Mouse (Mus musculus): ENCODE measurements around the gene Atp2a2. TPM values are rescaled to one million over a fixed set of nuclear protein-coding genes. Genes with fewer than 3 reads are reported as not detected.

The Atp2a2 gene
- polyA plus RNA-seq, 1 experiment from 2014 or later: 41.2 TPM

- H3K9ac ChIP-seq: no peak overlapping the region
- no peak overlapping the region for H3K27ac ChIP-seq
- no peaks in the 10 kb centered on the region for H3K4me1 ChIP-seq (replicated peaks)
- H3K36me3 ChIP-seq: peaks cover 8% of the 10 kb centered on the region
- no peak for ATAC-seq (ENCODE audit: low FRiP score)
- no peak overlapping the region for H3K4me2 ChIP-seq
- no peak overlapping the region for H3K4me3 ChIP-seq
- H3K27me3 ChIP-seq: no peaks in the 10 kb centered on the region
- H3K9me3 ChIP-seq: no peaks in the 10 kb centered on the region
- 69% methylated on average over 6 of the region's 6 CpGs for WGBS
Observed at GRCm38 (mm10) chr5:122412826-122413225, 89.2 kb downstream of the Atp2a2 start.

DNA sequence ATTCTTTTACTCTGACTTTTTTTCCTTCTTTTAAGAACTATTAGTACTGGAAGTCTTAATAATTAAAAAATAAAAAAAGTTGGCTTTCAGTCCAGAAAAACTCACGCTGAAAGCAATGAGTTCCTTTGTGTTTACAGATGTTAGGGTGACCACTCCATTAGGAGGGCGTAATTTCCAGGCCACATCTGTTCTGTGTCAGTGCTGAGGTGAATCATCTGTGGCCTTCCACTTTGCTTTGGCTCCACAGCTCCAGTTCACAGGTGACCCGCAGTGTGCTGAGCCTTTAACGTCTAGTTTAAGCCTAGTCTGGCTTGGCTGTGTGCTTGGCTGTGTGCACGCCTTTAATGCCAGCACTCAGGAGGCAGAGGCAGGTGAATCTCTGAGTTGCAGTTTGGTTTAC lies 90.1 kb downstream of the Atp2a2 start:
- no peak for ATAC-seq (ENCODE audit: low FRiP score)
- peaks cover 17% of the 10 kb centered on the region for H3K36me3 ChIP-seq
- H3K4me1 ChIP-seq (replicated peaks): no peaks in the 10 kb centered on the region
- WGBS: 87% methylated on average over 5 of the region's 5 CpGs
- H3K27ac ChIP-seq: no peak overlapping the region
- no peak overlapping the region for H3K4me2 ChIP-seq
- no peaks in the 10 kb centered on the region for H3K27me3 ChIP-seq
- H3K4me3 ChIP-seq: no peak overlapping the region
- no peak overlapping the region for H3K9ac ChIP-seq
- H3K9me3 ChIP-seq: no peaks in the 10 kb centered on the region

GRCm38 (mm10) chr5:122409692-122410645 lies 92.1 kb downstream of the Atp2a2 start:
- peaks cover 36% of the 10 kb centered on the region for H3K36me3 ChIP-seq
- ATAC-seq (ENCODE audit: low FRiP score): no peak
- no peaks in the 10 kb centered on the region for H3K27me3 ChIP-seq
- H3K4me2 ChIP-seq: no peak overlapping the region
- H3K4me1 ChIP-seq (replicated peaks): no peaks in the 10 kb centered on the region
- no peak overlapping the region for H3K9ac ChIP-seq
- WGBS: 88% methylated on average over 19 of the region's 19 CpGs
- H3K4me3 ChIP-seq: no peak overlapping the region
- H3K27ac ChIP-seq: no peak overlapping the region
- no peaks in the 10 kb centered on the region for H3K9me3 ChIP-seq

GRCm38 (mm10) chr5:122405537-122405936 lies 96.5 kb downstream of the Atp2a2 start:
- H3K4me3 ChIP-seq: no peak overlapping the region
- 93% methylated on average over 10 of the region's 10 CpGs for WGBS
- H3K36me3 ChIP-seq: peaks cover 73% of the 10 kb centered on the region
- no peaks in the 10 kb centered on the region for H3K9me3 ChIP-seq
- H3K9ac ChIP-seq: no peak overlapping the region
- no peak overlapping the region for H3K4me2 ChIP-seq
- 0 out of 2 replicates have a peak, but pooled peaks cover 6% of the 10 kb centered on the region for H3K4me1 ChIP-seq (replicated peaks)
- H3K27me3 ChIP-seq: no peaks in the 10 kb centered on the region
- no peak for ATAC-seq (ENCODE audit: low FRiP score)
- no peak overlapping the region for H3K27ac ChIP-seq

Other genes starting within 250 kb of the Atp2a2 start
- 5.9 and 6.6 TPM in 2 replicates for gene Tctn1, start 237.8 kb downstream of the Atp2a2 start, polyA plus RNA-seq (2015; fragmentation: Nextera tagmentation; extraction: Ambion mirVana)
- gene Pptc7, start 217.9 kb downstream of the Atp2a2 start, polyA plus RNA-seq (2015; fragmentation: Nextera tagmentation; extraction: Ambion mirVana): 8.0 and 8.3 TPM in 2 replicates
- gene Rad9b, start 148.0 kb downstream of the Atp2a2 start, polyA plus RNA-seq (2015; fragmentation: Nextera tagmentation; extraction: Ambion mirVana): 21.0 and 23.9 TPM in 2 replicates
- 297 and 305 TPM in 2 replicates for gene Vps29, start 147.9 kb downstream of the Atp2a2 start, polyA plus RNA-seq (2015; fragmentation: Nextera tagmentation; extraction: Ambion mirVana)
- gene Gpn3, start 130.3 kb downstream of the Atp2a2 start, polyA plus RNA-seq (2015; fragmentation: Nextera tagmentation; extraction: Ambion mirVana): 48.3 and 50.2 TPM in 2 replicates
- 131 and 132 TPM in 2 replicates for gene Fam216a, start 129.9 kb downstream of the Atp2a2 start, polyA plus RNA-seq (2015; fragmentation: Nextera tagmentation; extraction: Ambion mirVana)
- 159 and 173 TPM in 2 replicates for gene Arpc3, start 110.3 kb downstream of the Atp2a2 start, polyA plus RNA-seq (2015; fragmentation: Nextera tagmentation; extraction: Ambion mirVana)
- 46.7 and 51.8 TPM in 2 replicates for gene Anapc7, start 80.5 kb downstream of the Atp2a2 start, polyA plus RNA-seq (2015; fragmentation: Nextera tagmentation; extraction: Ambion mirVana)
- 70.2 and 70.7 TPM in 2 replicates for gene Ift81, start 112.3 kb upstream of the Atp2a2 start, polyA plus RNA-seq (2015; fragmentation: Nextera tagmentation; extraction: Ambion mirVana)
- gene P2rx7, start 141.7 kb upstream of the Atp2a2 start, polyA plus RNA-seq (2015; fragmentation: Nextera tagmentation; extraction: Ambion mirVana): 5.6 and 6.5 TPM in 2 replicates
- 16.7 and 17.3 TPM in 2 replicates for gene P2rx4, start 205.3 kb upstream of the Atp2a2 start, polyA plus RNA-seq (2015; fragmentation: Nextera tagmentation; extraction: Ambion mirVana)